Mouse (Mus musculus) brain, adult 2 months (tissue): ENCODE measurements at regions not wholly inside any gene's neighbourhood (a gene's known extent, or its start where the extent isn't known, plus 50 kb on each side); places are given as distances from the start of the nearest gene placed in this dataset.

Experiments used
- DNase-seq: peaks from one replicate; pipeline ENCODE4 v3.0.0; 2011; ENCODE audit warnings: low read depth, low spot score

DNA sequence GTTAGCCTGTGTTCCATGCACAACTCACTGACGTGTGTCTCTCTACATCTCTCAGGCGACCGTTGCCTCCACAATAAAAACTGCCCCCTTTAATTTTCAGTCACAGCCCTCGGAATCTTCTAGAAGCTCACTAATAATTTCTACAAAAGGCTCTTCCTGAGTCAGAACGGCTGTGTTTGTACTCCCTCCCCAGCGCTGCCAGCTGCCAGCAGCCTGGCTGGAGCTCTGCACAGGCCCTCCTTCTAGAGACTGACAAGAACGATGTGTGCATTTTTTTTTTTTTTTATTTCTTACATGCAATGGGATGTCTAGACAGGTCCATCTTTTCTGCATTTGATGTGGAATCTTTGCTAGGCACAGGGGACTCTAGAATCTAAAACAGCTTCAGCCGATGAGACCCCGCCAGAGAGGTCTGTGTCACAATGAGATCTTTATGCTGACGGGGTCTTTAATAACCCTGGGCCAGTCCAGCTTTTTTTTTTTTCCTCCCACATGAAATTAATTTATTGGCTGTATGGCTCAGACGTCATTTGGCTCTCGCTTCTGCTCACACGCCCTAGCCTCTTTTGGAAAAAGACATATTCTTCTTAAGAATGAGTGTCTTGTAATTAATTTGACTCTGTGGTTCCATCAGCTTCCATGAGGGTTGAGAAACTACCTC, 185.8 kb upstream of the Zfp507 start:
- DNase-seq: peak; percentile 22

DNA sequence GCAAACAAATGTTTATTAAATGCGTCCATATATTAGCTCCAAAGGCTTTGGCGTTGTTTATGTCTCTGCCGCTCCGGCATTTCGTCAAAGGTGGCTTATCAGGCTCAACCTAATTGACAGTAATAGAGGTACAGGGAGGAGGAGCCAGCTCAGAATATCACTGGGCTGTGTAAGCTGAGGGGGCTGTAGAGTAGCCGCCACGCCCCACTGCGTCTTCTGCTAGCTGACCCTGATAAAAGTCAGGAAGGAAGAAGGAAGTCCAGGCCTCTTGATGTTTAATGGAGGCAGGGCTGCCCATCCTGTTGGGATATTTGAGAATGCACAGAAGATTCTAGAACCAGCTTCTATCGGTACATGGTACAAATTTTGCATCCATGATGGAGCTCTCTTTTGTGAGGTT, 175.2 kb upstream of the Zfp507 start:
- no peak for DNase-seq

DNA sequence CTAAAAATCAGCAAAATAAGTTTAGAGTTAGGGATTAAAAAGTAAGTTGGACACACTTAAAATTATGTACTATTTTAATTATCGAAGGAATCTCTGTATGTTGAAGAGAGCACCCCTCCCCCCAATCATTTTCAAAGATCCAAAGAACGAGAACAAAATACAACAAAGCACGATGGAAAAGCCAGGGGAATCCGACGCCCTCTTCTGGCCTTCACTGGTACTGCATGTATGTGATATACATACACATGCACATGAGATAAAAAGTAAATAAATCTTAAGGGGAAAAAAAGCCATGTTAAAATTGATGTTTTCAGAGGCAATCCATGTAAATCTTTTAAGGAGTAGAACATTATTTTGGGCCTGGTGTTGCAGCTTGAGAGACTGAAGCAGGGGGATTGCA, 155.9 kb upstream of the Zfp507 start:
- no peak for DNase-seq

DNA sequence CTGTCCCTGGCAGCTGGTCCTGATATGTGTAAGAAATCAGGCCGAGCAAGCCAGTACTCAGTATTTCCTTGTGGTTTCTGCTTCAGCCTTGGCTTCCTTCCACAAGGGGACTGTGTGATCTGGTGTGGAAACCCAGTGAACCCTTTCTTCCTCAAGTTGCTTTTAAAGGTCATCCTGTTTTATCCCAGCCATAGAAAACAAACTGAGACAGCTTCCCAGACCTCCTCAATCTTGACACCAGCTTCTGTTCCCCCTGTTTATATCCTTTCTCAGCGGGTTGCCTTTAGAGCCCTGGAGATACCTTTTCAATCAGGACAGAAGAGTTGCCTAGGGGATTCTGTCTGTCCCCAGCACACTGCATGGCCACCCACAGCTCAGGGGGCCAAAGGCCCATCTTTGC, 155.2 kb upstream of the Zfp507 start:
- DNase-seq: no peak

DNA sequence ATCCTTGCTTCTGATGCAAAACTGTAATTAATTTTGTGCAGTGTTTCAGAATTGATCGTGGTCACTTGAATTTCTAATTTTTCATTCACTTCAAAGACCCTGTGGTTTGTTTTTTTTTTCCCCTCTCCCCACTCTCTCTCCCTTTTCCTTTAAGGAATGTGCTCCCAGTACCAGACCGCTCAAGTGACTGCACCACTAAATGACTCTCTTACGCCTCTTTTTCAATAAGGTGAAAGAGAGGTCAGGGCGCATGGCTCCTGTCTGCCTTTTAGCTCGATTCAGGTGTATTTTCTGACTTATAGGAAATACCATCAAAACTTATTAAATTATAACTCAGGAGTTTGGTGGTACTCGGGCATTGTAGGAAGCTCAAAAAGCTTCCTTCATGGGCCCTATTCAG, 146.0 kb upstream of the Zfp507 start:
- no peak for DNase-seq

DNA sequence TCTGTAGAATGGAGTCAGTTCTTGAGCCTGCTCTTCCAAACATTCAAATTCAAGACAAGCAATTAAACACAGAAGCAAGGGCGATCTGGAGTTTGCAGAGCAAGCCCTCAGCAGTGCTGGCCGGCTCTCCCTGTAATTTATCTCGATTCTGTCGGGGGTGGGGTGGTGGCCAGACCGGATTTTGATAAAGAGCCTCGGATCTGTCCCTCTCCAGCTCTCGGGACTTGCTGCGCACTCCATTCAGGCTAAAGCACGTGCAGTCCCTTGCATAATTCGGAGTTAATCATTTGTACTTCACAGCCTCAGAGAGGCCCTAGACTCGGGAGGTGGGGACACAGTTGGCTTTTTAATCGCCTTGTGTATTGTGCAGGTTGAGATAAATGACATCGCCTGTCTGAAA, 145.6 kb upstream of the Zfp507 start:
- peak; percentile 5 for DNase-seq

DNA sequence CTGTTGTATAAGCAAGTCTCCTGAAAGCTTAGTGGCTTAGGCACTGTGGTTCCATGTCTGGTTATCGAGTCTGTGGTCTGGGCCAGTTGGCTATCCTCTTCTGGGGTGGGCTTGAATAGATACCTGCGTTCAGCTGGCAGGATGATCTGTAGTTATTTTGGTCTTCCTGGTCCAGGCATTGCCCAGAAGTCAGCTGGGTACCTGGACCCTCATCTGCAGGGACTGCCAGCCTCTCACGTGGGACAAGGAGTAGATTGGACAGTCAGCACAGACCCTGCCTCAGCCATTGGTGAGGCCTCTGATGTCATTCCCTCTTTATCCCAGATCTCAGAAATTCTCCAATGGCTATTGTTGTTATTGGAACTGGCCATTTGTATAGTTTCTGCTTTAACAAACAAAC, 138.3 kb upstream of the Zfp507 start:
- DNase-seq: no peak

DNA sequence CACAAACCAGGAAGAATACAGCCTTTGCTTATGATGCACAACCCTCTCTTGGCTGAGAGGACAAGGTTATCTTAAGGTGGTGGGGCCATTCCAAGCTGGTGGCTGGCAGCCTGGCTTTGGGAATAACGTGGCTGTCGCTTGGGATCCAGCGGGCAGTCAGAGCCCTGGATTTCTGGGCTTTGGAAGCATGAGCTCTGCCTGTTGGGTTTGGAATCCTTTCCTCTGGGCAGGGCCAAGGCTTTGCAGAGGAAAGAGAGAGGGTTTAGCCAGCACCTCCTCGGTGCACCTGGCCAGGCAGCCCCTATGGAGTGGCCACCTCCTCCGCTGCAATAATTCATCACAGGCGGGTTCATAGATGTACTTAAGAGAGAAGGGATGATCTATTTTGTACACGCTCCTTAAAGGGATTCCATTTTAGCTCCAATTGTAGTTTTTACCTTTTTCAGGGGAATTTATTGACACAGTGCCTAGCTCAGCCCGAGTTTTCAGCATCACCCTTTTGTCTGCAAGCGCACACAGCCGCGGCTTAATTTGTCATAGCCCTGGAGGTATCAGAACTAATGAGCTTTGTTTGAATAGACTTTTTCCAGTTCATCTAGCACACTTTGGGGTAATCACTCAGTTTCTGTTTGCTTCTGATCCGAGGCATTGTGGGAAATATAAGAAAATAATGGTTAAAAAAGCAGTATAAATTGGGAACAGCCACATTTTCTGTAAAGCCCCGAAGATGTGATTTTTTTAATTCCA, 135.5 kb upstream of the Zfp507 start:
- DNase-seq: no peak

DNA sequence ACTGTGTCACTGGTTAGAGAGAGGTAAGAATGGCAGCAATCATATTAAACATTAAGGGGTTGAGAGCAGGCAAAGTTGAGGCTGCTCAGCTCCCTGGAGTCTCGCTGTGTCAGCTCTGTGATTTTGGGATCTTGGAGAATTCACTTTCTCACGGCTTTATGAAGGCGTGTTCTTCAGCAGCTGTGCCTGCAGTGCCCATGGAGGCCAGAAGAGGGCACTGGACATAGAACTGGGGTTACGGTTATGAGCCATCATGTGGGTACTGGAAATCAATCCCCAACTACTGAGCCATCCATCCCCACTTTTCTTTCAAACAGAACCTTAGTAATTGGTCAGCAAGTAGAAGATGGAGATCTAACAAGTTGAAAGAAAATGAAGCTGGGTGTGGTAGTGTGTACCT, 123.9 kb upstream of the Zfp507 start:
- DNase-seq: no peak

DNA sequence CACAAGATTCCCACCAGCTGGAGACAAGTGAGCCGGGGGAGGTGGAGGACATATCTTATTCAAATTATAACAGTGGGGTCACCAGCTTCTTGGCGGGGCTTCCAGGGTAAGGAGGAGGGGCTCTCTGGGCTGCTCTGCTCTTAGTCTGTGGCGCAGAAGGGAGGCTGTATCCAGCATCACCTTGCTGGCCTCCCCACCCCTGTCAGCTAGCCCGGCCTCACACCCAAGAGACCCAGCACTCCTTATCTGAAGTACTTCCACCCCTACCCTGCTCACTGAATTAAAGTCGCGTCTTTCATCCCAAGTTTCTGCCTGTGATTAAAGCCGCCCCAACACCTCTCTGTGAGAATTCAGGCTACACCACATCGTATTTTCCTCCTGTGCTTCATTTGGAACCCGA, 119.8 kb upstream of the Zfp507 start:
- DNase-seq: no peak

DNA sequence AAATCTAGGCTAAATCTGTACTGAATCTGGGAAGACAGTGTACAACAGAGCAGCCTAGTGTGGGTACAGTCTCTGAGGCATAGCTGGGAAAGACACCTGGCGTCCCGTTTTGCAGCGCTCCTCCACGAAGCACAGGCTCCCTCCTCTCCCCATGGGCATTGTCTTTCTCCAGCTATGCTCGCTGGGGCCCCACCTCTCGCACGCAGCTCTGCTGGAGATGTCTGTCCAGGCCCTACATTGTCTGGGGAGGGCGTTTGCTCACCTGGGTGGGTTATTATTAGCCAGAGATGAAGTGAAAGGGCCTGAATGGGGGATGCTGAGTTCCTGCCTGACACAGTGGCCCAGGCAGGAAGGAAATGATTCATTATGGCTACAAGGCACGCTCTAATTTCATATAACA, 118.1 kb upstream of the Zfp507 start:
- DNase-seq: no peak

DNA sequence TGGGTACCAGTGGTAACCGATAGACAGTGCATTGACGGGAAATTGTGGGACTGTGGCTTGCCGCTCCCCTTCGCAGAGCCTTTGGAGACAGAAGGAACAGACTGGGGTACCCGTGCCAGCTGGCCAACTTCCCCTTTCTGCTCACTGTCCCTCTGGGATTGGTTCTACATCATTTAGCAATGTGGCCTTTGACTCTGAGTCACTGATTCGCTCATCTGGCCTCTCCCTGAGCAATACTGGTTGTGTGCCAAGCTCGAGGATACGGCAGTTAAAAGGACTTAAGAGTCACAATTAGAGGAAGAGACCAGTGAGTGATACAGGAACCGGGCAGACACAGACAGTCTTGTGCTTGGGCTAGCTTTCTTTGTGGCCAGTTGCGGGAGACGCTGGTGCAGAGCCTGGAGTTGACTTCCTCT, 117.4 kb upstream of the Zfp507 start:
- DNase-seq: peak; percentile 10

DNA sequence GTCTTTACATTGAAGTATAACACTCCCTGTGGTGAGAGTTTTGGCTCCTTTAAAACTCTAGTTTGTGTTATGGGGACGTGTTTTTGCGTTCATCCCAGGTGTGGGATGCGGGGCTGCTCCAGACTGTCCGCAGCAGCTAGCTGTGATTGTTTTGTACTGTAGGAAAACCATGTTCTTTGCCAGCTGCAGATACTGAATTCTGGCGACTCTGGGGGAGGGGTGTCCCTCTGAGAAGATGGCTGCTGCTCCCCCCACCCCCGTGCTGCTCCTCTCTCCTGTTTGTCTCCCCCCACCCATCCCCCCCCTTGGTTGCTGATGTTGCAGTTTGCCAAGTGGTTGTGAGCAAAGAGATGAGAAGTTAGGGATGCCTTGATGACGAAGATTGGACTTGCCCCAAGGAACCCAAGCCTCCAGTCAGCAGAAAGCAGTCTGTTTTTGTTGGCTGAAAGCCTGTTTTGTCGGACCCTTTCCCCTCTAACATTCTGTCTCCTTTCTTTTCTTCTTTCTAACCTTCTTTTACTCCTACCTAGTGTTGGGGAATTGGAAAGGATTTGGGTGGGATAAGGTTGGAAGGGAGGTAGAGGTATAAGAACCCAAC, 107.4 kb upstream of the Zfp507 start:
- no peak for DNase-seq

DNA sequence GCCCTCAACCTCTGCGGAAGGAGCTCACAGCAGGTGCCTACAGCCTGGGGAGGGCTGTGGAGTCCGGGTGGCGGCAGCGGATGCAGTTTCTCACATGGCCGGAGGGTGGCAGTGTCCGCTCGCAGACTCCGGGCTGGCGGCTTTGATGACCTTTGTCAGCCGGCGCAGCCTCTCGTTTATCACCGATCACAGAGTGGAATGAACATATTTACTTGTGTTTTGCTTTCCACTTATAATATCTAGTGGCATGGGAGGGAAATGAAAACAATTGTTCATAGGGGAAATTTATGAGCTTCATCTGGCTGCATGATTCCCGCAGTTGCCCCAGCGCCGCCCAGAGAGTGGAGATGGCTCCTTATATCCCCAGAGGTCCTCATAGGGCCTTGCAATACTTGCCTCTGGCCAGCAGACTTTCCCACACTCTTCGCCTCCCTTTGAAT, 99.2 kb upstream of the Zfp507 start:
- DNase-seq: peak; percentile 69

DNA sequence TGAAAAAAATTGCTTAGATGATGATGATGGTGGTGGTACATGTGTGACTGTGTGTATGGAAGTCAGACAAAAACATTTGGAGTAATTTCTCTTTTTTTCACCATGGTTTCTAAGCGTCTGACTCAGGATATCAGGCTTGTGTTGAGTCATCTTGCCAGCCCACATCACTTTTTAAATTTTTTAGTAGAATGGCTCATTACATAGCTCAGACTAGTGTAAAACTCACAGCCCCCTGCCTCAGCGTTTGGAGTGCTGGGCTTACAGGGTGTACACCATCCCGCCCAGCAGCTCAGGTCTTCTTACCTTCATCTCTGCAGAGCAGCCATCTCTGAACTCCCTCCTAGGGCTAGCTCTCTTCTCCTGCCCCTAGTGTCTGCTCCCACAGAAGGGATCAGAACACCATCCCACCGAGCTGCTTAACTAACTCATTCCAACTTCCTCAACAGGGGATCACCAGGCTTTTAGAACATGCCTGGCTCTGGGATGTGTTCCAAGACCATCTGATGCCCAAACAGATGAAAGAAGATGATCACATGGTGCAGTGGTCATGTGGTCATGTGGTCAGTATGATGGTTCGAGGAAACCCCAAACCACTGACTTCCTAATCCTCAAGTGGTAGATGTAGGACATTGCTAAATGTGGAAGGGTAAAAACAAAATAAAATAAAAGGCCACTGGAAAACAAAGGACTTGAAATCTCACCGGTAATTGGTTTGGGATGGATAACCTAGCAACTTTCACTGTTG, 96.1 kb upstream of the Zfp507 start:
- DNase-seq: peak; percentile 30

DNA sequence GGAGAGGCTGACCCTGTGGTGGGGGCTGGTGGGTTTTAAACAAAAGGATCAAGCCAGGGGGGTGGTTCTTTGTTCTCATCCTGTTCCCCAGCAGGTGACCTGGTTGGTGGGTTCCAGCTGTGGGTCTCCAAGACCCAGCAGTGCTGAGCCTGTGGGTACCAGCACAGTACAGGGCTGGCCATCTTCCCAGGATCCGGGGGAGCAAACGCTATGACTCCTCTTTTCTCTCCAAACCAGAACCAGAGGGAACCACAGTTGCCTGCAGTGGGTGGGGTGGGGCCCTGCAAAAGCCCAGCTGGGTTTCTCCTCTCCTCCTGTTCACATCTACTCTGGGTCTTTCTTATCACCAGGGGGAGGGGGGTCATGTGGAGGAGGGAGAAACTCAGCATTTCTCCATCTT, 90.5 kb upstream of the Zfp507 start:
- DNase-seq: peak; percentile 67

DNA sequence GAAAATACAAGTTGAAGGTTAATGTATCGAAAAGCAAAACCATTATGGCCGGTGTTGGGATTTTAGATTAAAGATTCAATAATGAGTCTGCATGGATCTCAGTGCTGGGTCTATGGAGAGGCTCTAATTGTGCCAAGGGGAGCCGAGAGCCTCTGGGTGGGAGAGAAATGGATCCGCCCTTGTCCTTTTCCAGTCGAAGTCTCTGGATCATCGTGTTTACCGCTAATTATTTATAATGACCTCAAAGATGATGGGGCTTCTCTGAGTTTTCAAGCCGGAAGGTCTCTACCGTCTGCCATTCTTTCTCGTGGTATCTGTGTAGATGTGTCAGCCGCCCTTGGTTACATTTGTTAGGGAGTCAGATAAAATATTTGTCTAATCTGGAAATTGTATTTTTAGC, 83.2 kb upstream of the Zfp507 start:
- DNase-seq: no peak

DNA sequence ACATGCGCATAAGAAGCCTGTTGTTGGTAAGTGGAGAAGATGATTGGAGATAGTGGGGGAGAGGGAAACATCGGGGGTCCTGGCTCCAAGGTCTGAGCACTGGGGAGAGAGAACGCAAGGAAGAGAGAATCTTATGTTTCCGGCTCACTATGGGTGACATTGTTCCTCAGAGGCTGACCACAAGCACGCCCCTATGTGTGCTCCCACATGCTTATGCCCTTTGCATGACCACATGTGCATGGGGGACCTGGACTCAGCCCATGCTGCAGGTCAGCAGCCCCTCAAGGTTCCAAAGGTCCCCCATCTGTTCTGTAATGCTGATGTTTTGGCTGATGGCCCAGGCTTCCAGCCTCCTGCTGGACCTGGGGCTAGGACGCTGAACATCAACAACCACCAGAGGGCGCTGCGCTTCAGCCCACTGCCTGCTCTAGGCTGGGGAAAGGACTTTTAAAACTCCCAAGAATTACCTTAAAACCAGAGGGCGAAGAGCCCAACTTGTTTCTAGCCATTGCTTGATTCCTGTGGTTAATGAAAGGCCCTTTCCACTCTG, 77.0 kb upstream of the Zfp507 start:
- DNase-seq: peak; percentile 79

DNA sequence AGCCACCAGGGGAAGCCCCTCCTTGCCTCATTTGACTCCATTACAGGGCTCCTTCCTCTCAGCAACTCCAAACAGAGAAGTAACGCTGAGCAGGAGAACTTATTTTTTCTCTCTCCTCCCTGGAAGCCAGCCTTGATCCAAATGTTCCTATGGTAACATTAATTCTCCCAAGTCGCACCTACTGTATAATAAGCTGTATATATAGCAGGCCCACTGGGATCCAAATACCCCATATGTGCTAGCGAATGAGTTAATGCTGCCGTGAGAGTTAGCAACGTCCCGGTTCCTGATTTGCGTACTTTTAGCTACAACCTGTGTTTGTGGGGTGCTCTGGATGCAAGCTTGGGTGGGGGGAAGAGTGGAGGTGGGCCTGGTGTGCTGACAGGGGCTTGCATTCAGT, 75.4 kb upstream of the Zfp507 start:
- DNase-seq: peak; percentile 65

DNA sequence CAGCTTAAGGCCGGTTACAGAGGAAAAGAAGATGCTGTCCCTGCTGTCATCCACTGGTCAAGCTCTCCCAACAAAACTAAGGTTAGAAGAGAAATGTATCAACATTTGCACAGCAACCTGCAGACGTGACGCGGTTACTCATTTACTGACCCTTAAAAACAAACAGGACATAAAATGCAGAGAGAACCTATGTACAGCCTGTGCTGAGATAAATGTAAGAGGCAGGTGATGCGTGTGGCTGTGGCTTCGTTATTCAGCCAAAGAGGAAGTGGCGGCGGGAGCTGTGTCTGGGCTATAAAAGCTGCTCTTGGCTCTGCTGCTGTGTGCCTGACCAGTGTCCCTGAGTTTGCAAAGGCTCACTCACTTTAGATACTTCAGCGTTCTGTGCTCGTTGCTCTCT, 58.2 kb upstream of the Zfp507 start:
- DNase-seq: no peak

DNA sequence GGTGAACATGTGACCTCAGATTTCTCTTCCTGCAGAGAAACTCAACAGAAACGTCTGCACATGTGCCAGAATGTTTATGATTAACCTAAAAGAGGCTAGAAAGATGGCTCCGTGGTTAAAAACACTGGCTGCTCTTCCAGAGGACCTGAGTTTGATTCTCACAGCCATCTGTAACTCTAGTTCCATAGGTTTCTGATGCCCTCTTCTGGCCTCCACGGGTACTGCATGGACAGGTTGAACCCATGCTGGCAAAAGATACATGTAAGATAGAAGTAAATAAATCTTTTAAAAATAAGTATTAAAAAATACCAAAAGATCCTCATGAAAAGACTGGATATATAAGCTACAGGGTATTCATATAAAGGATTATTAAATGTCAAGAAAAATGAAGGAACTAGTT, 56.8 kb upstream of the Zfp507 start:
- peak; percentile 11 for DNase-seq

DNA sequence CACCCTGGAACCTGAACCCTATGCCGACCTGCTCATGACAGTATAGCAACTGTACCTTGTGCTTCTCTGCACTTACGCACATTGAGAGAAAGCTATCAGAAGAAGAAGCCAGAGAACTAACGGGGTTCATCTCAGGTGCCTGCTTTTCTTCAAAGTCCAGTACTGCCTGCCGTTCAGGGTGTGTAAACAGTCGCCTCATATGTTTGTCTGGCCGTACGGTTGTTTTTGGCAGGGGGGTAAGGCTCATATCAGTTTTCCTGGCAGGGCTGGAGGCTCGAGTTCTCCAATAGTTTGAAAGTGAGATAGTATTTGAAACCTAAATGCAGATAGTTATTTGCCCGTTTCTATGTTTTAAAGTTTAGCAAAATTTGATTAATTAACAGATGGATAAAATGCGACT, 54.9 kb upstream of the Zfp507 start:
- DNase-seq: no peak
